Mouse (Mus musculus): ENCODE measurements around the gene Wnt8b.

- TF ChIP-seq POLR2A (IDR thresholded peaks at IDR 0.05; ENCODE audit: borderline replicate concordance, control insufficient read depth, low read depth, low read length) = no peak
- TF ChIP-seq CTCF (IDR thresholded peaks at IDR 0.05; ENCODE audit: control insufficient read depth, insufficient read depth, low read length) = no peak
These were observed 16.7 kb upstream of the Wnt8b start for GRCm38 (mm10) chr19:44476541-44476940.

All from bone marrow, adult 2 months (tissue).